Mouse (Mus musculus) ES-Bruce4 (cell line): ENCODE measurements around the gene Fam198a. TPM values are rescaled to one million over a fixed set of nuclear protein-coding genes. Genes with fewer than 3 reads are reported as not detected.

ENCODE experiments used
- H3K27ac ChIP-seq: 2 replicates; pipeline ENCODE4 v1.5.1; 2012; ENCODE audit warnings: low read length, inconsistent platforms; ENCODE audit not compliant: insufficient read depth
- H3K27me3 ChIP-seq: 2 replicates; pipeline ENCODE4 v1.6.1; 2012; ENCODE audit warnings: mild to moderate bottlenecking, low read length, inconsistent platforms; ENCODE audit not compliant: control insufficient read depth, poor library complexity, insufficient read depth, severe bottlenecking
- H3K36me3 ChIP-seq: 2 replicates; pipeline ENCODE4 v1.6.1; 2012; ENCODE audit warnings: inconsistent platforms, mild to moderate bottlenecking, low read length, moderate library complexity; ENCODE audit not compliant: control insufficient read depth, poor library complexity, insufficient read depth, severe bottlenecking
- H3K4me1 ChIP-seq: one replicate; pipeline ENCODE4 v1.8.1; 2011; ENCODE audit warnings: low read length; ENCODE audit not compliant: control insufficient read depth, insufficient read depth
- H3K4me3 ChIP-seq: 2 replicates; pipeline ENCODE4 v1.5.1; 2011; ENCODE audit warnings: low read depth, mild to moderate bottlenecking, low read length
- H3K9ac ChIP-seq: 2 replicates; pipeline ENCODE4 v1.6.1; 2012; ENCODE audit warnings: low read depth, mild to moderate bottlenecking, inconsistent platforms; ENCODE audit not compliant: poor library complexity, severe bottlenecking
- H3K9me3 ChIP-seq: replicated peaks from 2 replicates; pipeline ENCODE4 v1.6.1; 2012; ENCODE audit warnings: mild to moderate bottlenecking, low read length, inconsistent platforms; ENCODE audit not compliant: control insufficient read depth, poor library complexity, insufficient read depth, severe bottlenecking
- CTCF ChIP-seq: IDR thresholded peaks from one replicate; pipeline ENCODE4 v1.8.1; 2011; ENCODE audit warnings: low read depth, low read length
- EP300 ChIP-seq: IDR thresholded peaks from 2 replicates; pipeline ENCODE4 v1.6.1; 2011; ENCODE audit warnings: low read depth, low read length; ENCODE audit not compliant: insufficient read depth
- POLR2A ChIP-seq: IDR thresholded peaks from one replicate; pipeline ENCODE4 v1.8.1; 2011; ENCODE audit warnings: low read length; ENCODE audit not compliant: insufficient read depth
- polyA plus RNA-seq: library from polyadenylated mRNA; stranded (reverse); fragments of >200 nt; gene quantifications from 2 replicates; pipeline ENCODE4 v1.2.4, GENCODE M21; 2011; ENCODE audit warnings: low read depth; ENCODE audit not compliant: missing spikeins, insufficient read depth, insufficient read length

Gene Fam198a
- polyA plus RNA-seq, 1 experiment, result not detected

- TF ChIP-seq EP300, result no peak
- no peak for TF ChIP-seq CTCF
- TF ChIP-seq POLR2A, result no peak
- Histone ChIP-seq H3K4me3 (no peak overlapping the region), H3K4me1 (no peaks in the 10 kb centered on the region)
Measured at GRCm38 (mm10) chr9:121912786-121913185, 38.0 kb upstream of the Fam198a start.

GRCm38 (mm10) chr9:121914226-121914757, 36.5 kb upstream of the Fam198a start:
- Histone ChIP-seq H3K27ac (no peak overlapping the region), H3K4me1 (peaks cover 2% of the 10 kb centered on the region), H3K36me3 (no peaks in the 10 kb centered on the region), H3K9me3 (no peaks in the 10 kb centered on the region), H3K9ac (no peak overlapping the region), H3K27me3 (no peaks in the 10 kb centered on the region), H3K4me3 (no peak overlapping the region)
- no peak for TF ChIP-seq EP300
- no peak for TF ChIP-seq CTCF
- TF ChIP-seq POLR2A, result no peak

More at GRCm38 (mm10) chr9:121912786-121913185, 38.0 kb upstream of the Fam198a start:
- Histone ChIP-seq H3K27me3 (no peaks in the 10 kb centered on the region), H3K27ac (no peak overlapping the region), H3K36me3 (no peaks in the 10 kb centered on the region), H3K9me3 (no peaks in the 10 kb centered on the region), H3K9ac (no peak overlapping the region)

GRCm38 (mm10) chr9:121915056-121915455, 35.7 kb upstream of the Fam198a start:
- Histone ChIP-seq H3K9ac (no peak overlapping the region), H3K36me3 (no peaks in the 10 kb centered on the region), H3K9me3 (no peaks in the 10 kb centered on the region), H3K4me3 (no peak overlapping the region), H3K27ac (no peak overlapping the region), H3K4me1 (peaks cover 2% of the 10 kb centered on the region), H3K27me3 (no peaks in the 10 kb centered on the region)
- TF ChIP-seq POLR2A (no peak), EP300 (no peak), CTCF (no peak)

- no peak for TF ChIP-seq EP300
- TF ChIP-seq CTCF, result no peak
- TF ChIP-seq POLR2A, result no peak
- no peak within 1 kb of the TSS for H3K9ac ChIP-seq
- no peak within 1 kb of the TSS for H3K4me3 ChIP-seq
- H3K4me1 ChIP-seq, result peaks cover 2% of the 10 kb centered on the region
- H3K27ac ChIP-seq, result no peak within 1 kb of the TSS
- H3K27me3 ChIP-seq, result no peaks in the 10 kb centered on the region
- H3K9me3 ChIP-seq, result no peaks in the 10 kb centered on the region
- no peaks in the 10 kb centered on the region for H3K36me3 ChIP-seq
Measured at GRCm38 (mm10) chr9:121916102-121916501, 34.7 kb upstream of the Fam198a start, which contains the start of gene Cyp8b1. Gene Cyp8b1 (minus strand): TSS chr9:121916305.

GRCm38 (mm10) chr9:121919027-121919501, 31.7 kb upstream of the Fam198a start:
- H3K4me3 ChIP-seq, result no peak overlapping the region
- H3K9ac ChIP-seq, result no peak overlapping the region
- H3K4me1 ChIP-seq, result peaks cover 2% of the 10 kb centered on the region
- no peak for TF ChIP-seq POLR2A
- TF ChIP-seq CTCF, result no peak
- 0 out of 2 replicates have a peak, but pooled peaks have one; percentile 41 for TF ChIP-seq EP300
- H3K27me3 ChIP-seq, result no peaks in the 10 kb centered on the region
- H3K36me3 ChIP-seq, result no peaks in the 10 kb centered on the region
- H3K27ac ChIP-seq, result no peak overlapping the region
- H3K9me3 ChIP-seq, result no peaks in the 10 kb centered on the region

- Histone ChIP-seq H3K9ac (no peak overlapping the region), H3K9me3 (no peaks in the 10 kb centered on the region), H3K27me3 (no peaks in the 10 kb centered on the region), H3K27ac (no peak overlapping the region), H3K36me3 (no peaks in the 10 kb centered on the region), H3K4me3 (no peak overlapping the region), H3K4me1 (peaks cover 2% of the 10 kb centered on the region)
- TF ChIP-seq EP300 (no peak), POLR2A (no peak), CTCF (no peak)
Measured at GRCm38 (mm10) chr9:121923443-121923842, 27.3 kb upstream of the Fam198a start.
